Mouse (Mus musculus) E14TG2a.4 (cell line): ENCODE data around the gene Gm14399.
"Not testable (repeated sequence)": the region's sequence is repeated elsewhere in the genome, so short reads cannot be mapped to it uniquely, and the experiment has no call there.

Experiments used
- H3K27me3 ChIP-seq: 2 replicates; pipeline ENCODE4 v1.6.1; 2014; ENCODE audit warnings: low read length, control low read depth; ENCODE audit not compliant: insufficient read depth
- H3K36me3 ChIP-seq: 2 replicates; pipeline ENCODE4 v1.6.1; 2014; ENCODE audit warnings: low read length, control low read depth; ENCODE audit not compliant: insufficient read depth
- H3K4me1 ChIP-seq: replicated peaks from 2 replicates; pipeline ENCODE4 v1.6.1; 2014; ENCODE audit warnings: low read depth, low read length, control low read depth
- H3K4me3 ChIP-seq: replicated peaks from 2 replicates; pipeline ENCODE4 v1.5.1; 2014; ENCODE audit warnings: mild to moderate bottlenecking, low read length
- H3K9me3 ChIP-seq: 2 replicates; pipeline ENCODE4 v1.6.1; 2014; ENCODE audit warnings: low read length, control low read depth
- CTCF ChIP-seq: conservative IDR thresholded peaks from 2 replicates; pipeline ENCODE4 v1.5.1; 2014; ENCODE audit warnings: low read length
- NANOG ChIP-seq: IDR thresholded peaks from 2 replicates; pipeline ENCODE4 v1.6.1; 2014; ENCODE audit warnings: borderline replicate concordance, low read length, mixed read lengths
- POU5F1 ChIP-seq: IDR thresholded peaks from 2 replicates; pipeline ENCODE4 v1.6.1; 2014; ENCODE audit warnings: low read length, borderline replicate concordance

The Gm14399 gene

DNA sequence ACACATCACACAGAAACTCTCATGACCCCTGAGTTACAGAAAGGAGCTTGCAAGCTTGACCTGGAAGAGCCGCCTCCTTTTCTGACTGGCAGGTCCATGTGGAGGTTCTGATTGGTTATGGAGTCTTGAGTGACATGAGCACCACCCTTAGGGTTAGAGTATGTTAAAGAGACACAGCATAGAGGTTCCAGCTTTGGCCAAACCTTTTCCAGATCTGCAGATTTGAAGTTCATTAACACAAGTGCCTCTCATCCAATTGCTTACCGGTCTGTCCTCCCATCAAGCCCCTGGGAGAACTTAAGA, at the start of gene Gm14399:
Gene Gm14399, minus strand, starts transcription at position 20 of the 303 bp plus-strand sequence.
- H3K4me3 ChIP-seq, result peak within 1 kb of the TSS; percentile 81
- H3K36me3 ChIP-seq, H3K4me1 ChIP-seq, H3K9me3 ChIP-seq, H3K27me3 ChIP-seq: not testable (repeated sequence)

DNA sequence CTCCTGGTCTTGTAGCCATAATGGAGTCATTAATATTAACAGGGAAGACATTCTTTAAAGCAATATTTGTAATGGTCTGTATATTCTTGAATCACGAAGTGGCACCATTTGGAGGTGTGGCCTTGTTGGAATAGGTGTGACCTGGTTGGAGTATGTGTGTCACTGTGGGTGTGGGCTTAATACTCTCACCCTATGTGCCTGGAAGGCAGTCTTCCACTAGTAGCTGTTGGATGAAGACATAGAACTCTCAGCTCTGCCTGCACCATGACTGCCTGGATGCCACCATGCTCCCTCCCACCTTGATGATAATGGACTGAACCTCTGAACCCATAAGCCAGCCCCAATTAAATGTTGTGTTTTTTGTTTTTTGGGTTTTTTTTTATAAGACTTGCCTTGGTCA, 37.2 kb upstream of the Gm14399 start:
- not testable (repeated sequence) for H3K36me3 ChIP-seq, H3K9me3 ChIP-seq, H3K27me3 ChIP-seq, H3K4me3 ChIP-seq
- peaks cover 14% of the 10 kb centered on the region for H3K4me1 ChIP-seq

DNA sequence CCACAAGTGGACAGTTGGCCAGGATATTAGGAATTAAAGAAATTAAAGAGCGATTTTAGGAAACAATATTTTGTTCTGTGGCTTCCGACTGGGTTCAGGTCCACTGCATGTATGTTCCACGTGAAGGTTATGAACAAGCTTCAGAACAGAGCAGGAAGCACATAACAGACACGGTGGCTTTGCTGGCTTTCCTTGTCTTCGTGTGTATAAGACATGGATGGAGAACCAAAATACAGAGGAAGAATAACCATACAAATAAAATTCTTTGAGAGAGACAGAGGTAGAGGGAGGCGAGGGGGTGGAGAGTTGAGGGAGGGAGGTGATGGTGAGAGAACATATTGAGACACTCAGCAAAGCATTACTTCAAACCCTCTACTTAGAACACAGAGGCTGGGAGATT, 34.5 kb upstream of the Gm14399 start:
- TF ChIP-seq NANOG (no peak), POU5F1 (no peak), CTCF (no peak)
- peaks cover 24% of the 10 kb centered on the region for H3K36me3 ChIP-seq
- H3K9me3 ChIP-seq, result no peaks in the 10 kb centered on the region
- peak overlapping the region; percentile 70 for H3K4me3 ChIP-seq
- H3K27me3 ChIP-seq, result no peaks in the 10 kb centered on the region
- H3K4me1 ChIP-seq, result peaks cover 24% of the 10 kb centered on the region

DNA sequence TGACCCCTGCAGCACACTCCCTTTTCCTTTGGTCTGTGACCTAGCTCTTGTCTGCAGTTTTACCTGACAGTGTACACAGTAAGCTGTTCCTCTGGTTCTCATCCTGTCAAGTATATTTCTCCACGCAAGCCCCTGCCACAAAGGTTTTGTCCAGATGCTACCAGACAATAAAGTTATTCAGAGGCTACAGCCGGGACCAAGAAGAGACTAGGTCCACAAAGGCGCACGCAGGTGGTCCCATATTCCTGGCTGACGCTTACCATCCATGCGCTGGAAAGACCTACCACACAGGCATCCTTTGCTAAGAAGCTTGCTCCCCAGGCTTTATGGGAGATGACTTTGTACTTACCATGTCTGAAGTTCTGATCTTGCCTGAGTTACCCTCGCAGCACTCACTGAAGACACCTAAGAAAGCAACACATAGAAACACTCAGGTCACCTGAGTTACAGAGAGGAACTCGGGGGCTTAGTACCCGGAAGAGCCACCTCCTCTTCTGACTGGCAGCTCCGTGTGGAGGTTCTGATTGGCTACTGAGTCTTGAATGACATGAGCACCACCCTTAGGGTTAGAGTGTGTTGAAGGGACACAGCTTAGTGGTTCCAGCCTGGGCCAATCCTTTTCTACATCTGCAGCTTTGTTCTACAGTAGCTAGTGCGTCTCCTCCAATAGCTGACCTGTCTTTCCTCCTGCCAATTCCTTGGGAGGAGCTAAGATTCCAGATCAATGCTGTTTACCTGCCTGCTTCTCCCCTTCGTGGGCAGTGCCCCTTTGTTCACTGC, 33.8 kb upstream of the Gm14399 start, which contains the start of gene Gm14443:
Gene Gm14443, minus strand, starts transcription at position 471 of the 780 bp plus-strand sequence.
- Histone ChIP-seq H3K4me3 (peak within 1 kb of the TSS; percentile 85), H3K4me1 (peaks cover 24% of the 10 kb centered on the region), H3K36me3 (peaks cover 27% of the 10 kb centered on the region)
- H3K9me3 ChIP-seq, H3K27me3 ChIP-seq: not testable (repeated sequence)

DNA sequence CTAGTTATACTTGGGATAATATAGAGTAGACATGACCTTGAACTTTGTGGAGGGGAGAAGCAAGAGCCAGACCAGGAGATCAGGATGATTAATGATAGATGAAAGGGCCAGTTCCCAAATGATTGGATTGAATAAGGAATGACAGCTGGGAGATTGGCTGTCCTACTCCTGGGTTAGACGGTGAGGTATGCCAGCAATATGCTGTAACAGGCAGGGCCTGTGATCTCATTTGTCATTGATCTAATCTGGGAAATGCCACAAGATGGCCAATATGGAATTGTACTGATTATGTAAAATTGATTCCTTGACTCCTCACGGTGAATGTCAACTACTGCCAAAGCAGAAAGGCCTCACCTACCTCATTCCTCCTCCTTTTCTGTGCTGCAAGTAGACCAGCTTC, 32.2 kb upstream of the Gm14399 start:
- peaks cover 24% of the 10 kb centered on the region for H3K4me1 ChIP-seq
- H3K27me3 ChIP-seq, H3K9me3 ChIP-seq: not testable (repeated sequence)
- 0 out of 2 replicates have a peak overlapping the region, but pooled peaks have one; percentile 85 for H3K4me3 ChIP-seq
- H3K36me3 ChIP-seq, result peaks cover 35% of the 10 kb centered on the region

DNA sequence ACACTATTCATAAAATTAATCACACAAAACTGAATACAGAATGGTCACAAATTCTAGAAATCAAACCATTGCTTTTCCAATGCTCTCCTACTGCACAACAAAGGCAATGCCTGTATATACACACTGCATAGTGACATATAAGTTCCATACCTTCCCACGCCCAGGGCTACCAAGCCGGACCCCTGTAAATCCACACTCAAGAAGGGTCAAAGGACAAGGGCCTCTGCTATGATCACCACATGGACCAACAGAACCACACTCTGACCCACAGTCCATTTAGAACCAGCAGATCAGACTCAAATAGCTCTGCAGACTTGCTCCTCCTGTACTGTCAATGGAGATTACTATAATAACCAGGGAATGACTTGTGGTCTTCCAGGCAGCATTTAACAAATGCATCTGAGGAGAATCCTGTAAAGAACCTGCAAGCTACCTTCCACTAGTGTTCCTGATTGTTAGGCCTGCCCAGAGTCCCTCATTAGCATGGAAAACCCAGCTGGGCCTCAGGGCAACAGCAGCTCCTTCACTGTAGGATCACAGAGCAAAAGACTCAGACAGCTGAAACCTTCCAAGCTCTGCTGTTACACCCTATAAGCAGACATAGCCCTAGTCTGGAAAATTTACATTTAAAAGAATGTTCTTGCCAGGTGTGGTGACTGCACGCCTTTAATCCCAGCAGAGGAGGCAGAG, 31.2 kb upstream of the Gm14399 start:
- Histone ChIP-seq H3K4me1 (peaks cover 24% of the 10 kb centered on the region), H3K36me3 (peaks cover 42% of the 10 kb centered on the region)
- not testable (repeated sequence) for H3K4me3 ChIP-seq, H3K27me3 ChIP-seq, H3K9me3 ChIP-seq

DNA sequence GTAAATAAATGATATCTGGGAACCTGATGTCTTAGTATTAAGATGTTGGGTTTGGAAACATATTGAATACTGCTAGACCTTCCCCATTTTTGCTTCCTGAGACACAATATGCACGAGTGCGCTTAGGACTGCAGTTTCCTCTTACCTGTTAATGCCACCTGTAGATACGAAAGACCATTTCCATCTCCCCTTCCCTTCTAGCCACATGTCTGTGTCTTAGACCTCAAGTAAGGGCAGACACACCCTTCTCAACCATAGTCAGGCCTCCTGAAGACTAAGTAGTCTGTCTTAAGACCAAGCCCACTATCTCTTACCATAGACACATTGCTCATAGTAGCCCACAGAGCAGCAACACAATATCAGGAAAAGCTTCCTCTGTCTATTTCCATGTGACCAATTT, 30.3 kb upstream of the Gm14399 start:
- H3K4me1 ChIP-seq, result peaks cover 24% of the 10 kb centered on the region
- TF ChIP-seq CTCF (no peak), NANOG (no peak), POU5F1 (no peak)
- no peaks in the 10 kb centered on the region for H3K27me3 ChIP-seq
- peaks cover 51% of the 10 kb centered on the region for H3K36me3 ChIP-seq
- H3K4me3 ChIP-seq, result no peak overlapping the region
- peaks cover 15% of the 10 kb centered on the region for H3K9me3 ChIP-seq

DNA sequence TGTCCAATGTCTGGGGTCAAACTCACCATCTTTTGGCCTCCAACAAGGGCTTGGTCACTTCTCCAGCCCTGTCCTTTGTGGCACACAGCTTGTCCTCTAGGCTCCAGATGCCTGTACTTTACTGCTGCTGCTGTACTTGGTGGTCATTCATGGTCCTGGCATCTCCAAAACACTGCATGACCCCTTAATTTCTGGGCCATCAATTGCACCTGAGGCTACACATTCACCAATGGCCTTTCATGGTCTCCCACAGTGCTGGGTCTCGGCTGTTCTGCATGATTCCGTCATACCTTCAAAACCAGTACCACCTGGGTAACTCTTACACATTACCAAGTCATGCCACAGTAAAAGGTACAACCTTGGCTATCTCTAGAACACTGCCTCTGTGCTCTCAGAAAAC, 25.1 kb upstream of the Gm14399 start:
- peaks cover 57% of the 10 kb centered on the region for H3K9me3 ChIP-seq
- not testable (repeated sequence) for H3K4me1 ChIP-seq, H3K27me3 ChIP-seq, H3K4me3 ChIP-seq
- H3K36me3 ChIP-seq, result peaks cover 54% of the 10 kb centered on the region

DNA sequence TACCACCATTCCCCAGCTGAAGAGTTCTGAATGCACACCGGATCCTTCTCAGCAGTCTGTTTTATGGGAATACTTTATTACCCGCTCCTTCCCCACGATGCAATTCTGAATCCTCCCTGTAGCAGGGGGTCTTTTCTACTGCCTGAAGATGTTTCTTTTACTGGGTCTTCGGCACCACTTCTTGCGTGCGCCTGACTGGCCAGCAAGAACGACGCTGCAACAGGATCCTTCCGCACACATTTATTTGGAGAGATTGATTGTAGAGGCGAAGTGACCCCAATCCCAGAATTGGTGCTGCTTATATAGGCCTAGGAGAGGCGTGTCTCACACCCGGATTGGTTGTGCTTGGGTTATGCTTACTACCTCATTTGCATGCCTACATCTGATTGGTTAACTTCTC, 23.3 kb upstream of the Gm14399 start:
- not testable (repeated sequence) for H3K27me3 ChIP-seq, H3K4me3 ChIP-seq, H3K4me1 ChIP-seq
- H3K9me3 ChIP-seq, result peaks cover 72% of the 10 kb centered on the region
- peaks cover 41% of the 10 kb centered on the region for H3K36me3 ChIP-seq

DNA sequence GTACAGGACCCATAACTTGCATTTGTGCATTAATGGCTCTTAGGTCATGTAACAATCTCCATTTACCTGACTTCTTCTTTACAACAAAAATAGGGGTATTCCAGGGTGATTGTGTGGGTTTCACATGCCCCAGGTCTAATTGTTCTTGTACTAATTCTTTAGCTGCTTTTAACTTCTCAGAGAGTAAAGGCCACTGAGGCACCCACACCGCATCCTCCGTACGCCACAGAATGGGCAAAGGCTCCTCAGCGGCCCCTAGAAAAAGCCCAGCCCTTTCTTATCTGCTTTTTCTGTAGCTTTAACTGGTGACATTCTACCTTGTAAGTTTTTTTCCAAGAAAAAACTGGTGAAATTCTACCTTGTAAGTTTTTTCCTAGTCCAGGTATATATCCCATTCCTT, 19.6 kb upstream of the Gm14399 start:
- not testable (repeated sequence) for H3K4me1 ChIP-seq, H3K4me3 ChIP-seq, H3K27me3 ChIP-seq
- peaks cover 24% of the 10 kb centered on the region for H3K36me3 ChIP-seq
- H3K9me3 ChIP-seq, result peaks cover 87% of the 10 kb centered on the region
